Mouse (Mus musculus) heart, postnatal 0 days (tissue): ENCODE measurements around the gene Ankar. TPM values are rescaled to one million over a fixed set of nuclear protein-coding genes. Genes with fewer than 3 reads are reported as not detected.

ENCODE experiments used
- ATAC-seq: fragments of 200-750 bp; cut with Nextera tagmentation; 2 replicates; pipeline ENCODE4 v1.8.0; 2017; ENCODE audit warnings: low read depth, moderate number of reproducible peaks, moderate library complexity; ENCODE audit not compliant: insufficient read depth
- DNase-seq: peaks from one replicate; pipeline ENCODE4 v3.0.0-alpha.2; 2016; ENCODE audit warnings: low spot score
- H3K27ac ChIP-seq: fragments of 300-500 bp; sonication (generic); 2 replicates; pipeline ENCODE4 v1.5.1; 2014; ENCODE audit warnings: low read depth, mild to moderate bottlenecking
- H3K27me3 ChIP-seq: fragments of 300-500 bp; sonication (generic); 2 replicates; pipeline ENCODE4 v1.6.1; 2014; ENCODE audit warnings: low read length, mixed read lengths; ENCODE audit not compliant: control insufficient read depth, insufficient read depth
- H3K36me3 ChIP-seq: fragments of 300-500 bp; sonication (generic); replicated peaks from 2 replicates; pipeline ENCODE4 v1.6.1; 2014; ENCODE audit warnings: low read length, mixed read lengths; ENCODE audit not compliant: control insufficient read depth, insufficient read depth
- H3K4me1 ChIP-seq: fragments of 300-500 bp; sonication (generic); 2 replicates; pipeline ENCODE4 v1.6.1; 2014; ENCODE audit warnings: antibody characterized with exemption; ENCODE audit not compliant: control insufficient read depth, insufficient read depth
- H3K4me2 ChIP-seq: fragments of 300-500 bp; sonication (generic); 2 replicates; pipeline ENCODE4 v1.6.1; 2014; ENCODE audit warnings: low read depth, mild to moderate bottlenecking, low read length, moderate library complexity
- H3K4me3 ChIP-seq: fragments of 300-500 bp; sonication (generic); 2 replicates; pipeline ENCODE4 v1.5.1; 2014; ENCODE audit warnings: low read depth, low read length
- H3K9ac ChIP-seq: fragments of 300-500 bp; sonication (generic); replicated peaks from 2 replicates; pipeline ENCODE4 v1.6.1; 2014; ENCODE audit warnings: low read depth, low read length, mixed read lengths
- H3K9me3 ChIP-seq: fragments of 300-500 bp; sonication (generic); replicated peaks from 2 replicates; pipeline ENCODE4 v1.6.1; 2016; ENCODE audit warnings: low read length; ENCODE audit not compliant: control insufficient read depth
- CTCF ChIP-seq: IDR thresholded peaks from 2 replicates; pipeline ENCODE4 v1.5.1; 2016; ENCODE audit warnings: antibody characterized with exemption, control low read depth, low read depth
- EP300 ChIP-seq: IDR thresholded peaks from 2 replicates; pipeline ENCODE4 v1.6.1; 2016; ENCODE audit warnings: antibody characterized with exemption, low read depth
- WGBS: fragments of 180-500 bp; shearing (Covaris S2); extraction: QIAGEN DNeasy Blood & Tissue Kit; methylation state at CpG from one replicate; pipeline ENCODE4 v1.1.7; 2014; 5-methylcytosine and 5-hydroxymethylcytosine counted together
- polyA plus RNA-seq: library from polyadenylated mRNA; unstranded; fragments of >200 nt; fragmentation: Nextera tagmentation; extraction: Ambion mirVana; gene quantifications from 2 replicates; pipeline ENCODE4 v1.2.1, GENCODE M21; 2015
- total RNA-seq: library from RNA; depleted of rRNA; stranded (reverse); fragments of >200 nt; gene quantifications from 2 replicates; pipeline ENCODE4 v1.2.3, GENCODE M21; 2014; ENCODE audit warnings: low replicate concordance

Gene Ankar
- total and polyA plus RNA-seq, 2 experiments from 2014 or later: not detected

DNA sequence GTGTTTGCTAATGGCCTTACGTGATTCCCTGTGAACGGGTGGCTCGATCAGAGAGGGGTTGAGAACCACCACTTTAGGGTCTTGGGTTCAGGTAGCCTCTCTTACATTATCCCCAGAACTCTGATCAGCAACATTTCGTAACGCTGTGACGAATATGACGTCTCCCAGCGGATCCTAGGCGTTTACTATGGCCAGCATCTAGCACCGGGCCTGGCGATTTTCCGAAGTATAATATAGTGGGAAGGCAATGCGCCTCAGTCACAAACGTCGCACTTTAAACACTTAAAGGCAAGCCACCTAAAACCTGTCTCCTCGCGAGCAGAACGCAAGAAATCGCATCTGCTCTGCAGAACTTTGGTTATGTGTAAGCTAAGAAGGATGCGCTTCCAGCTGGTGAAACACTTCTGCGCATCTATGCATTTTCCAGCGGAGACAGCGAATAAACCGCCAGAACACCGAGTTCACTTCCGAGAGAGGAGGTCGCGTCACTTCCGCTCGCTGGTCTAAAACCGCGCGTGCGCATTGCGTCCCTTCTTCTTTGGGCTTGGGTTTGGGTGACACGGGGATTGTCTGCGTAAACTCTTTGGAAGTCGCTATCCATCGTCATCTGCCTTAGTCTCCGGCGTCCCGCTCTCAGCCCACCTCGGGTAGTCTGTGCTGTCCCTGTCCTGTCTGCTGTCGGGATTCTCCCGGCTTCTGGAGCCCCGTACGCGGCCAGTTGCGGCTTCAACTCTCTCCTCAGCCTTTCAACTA, 59.5 kb downstream of the Ankar start:
- TF ChIP-seq CTCF (no peak), EP300 (no peak)
- H3K4me1 ChIP-seq: no peaks in the 10 kb centered on the region
- H3K9me3 ChIP-seq: no peaks in the 10 kb centered on the region
- H3K27ac ChIP-seq: no peak overlapping the region
- H3K4me2 ChIP-seq: peak overlapping the region; percentile 52
- 37% methylated on average over 49 of the region's 49 CpGs for WGBS
- H3K36me3 ChIP-seq: no peaks in the 10 kb centered on the region
- ATAC-seq: peak; percentile 53; the same call in 1 of the 2 replicates
- no peaks in the 10 kb centered on the region for H3K27me3 ChIP-seq
- H3K4me3 ChIP-seq: peak overlapping the region; percentile 26; the same call in 1 of the 2 replicates
- no peak overlapping the region for H3K9ac ChIP-seq
- peak; percentile 20 for DNase-seq

- no peak for ATAC-seq
- no peaks in the 10 kb centered on the region for H3K9me3 ChIP-seq
- 60% methylated on average over 5 of the region's 5 CpGs for WGBS
Measured at GRCm38 (mm10) chr1:72635221-72635620, 65.2 kb downstream of the Ankar start.

GRCm38 (mm10) chr1:72612172-72612571, 88.2 kb downstream of the Ankar start:
- ATAC-seq (no peak), DNase-seq (no peak)
- Histone ChIP-seq H3K9me3 (no peaks in the 10 kb centered on the region), H3K4me2 (no peak overlapping the region), H3K4me3 (no peak overlapping the region), H3K4me1 (no peaks in the 10 kb centered on the region), H3K36me3 (peaks cover 96% of the 10 kb centered on the region), H3K27ac (no peak overlapping the region), H3K9ac (no peak overlapping the region), H3K27me3 (no peaks in the 10 kb centered on the region)
- 91% methylated on average over 6 of the region's 6 CpGs for WGBS
- TF ChIP-seq EP300 (no peak), CTCF (no peak)

More at GRCm38 (mm10) chr1:72635221-72635620, 65.2 kb downstream of the Ankar start:
- Histone ChIP-seq H3K27me3 (no peaks in the 10 kb centered on the region), H3K36me3 (peaks cover 26% of the 10 kb centered on the region), H3K27ac (no peak overlapping the region), H3K4me1 (no peaks in the 10 kb centered on the region), H3K4me2 (no peak overlapping the region), H3K9ac (no peak overlapping the region), H3K4me3 (no peak overlapping the region)
- TF ChIP-seq CTCF (no peak), EP300 (no peak)
- DNase-seq: no peak

DNA sequence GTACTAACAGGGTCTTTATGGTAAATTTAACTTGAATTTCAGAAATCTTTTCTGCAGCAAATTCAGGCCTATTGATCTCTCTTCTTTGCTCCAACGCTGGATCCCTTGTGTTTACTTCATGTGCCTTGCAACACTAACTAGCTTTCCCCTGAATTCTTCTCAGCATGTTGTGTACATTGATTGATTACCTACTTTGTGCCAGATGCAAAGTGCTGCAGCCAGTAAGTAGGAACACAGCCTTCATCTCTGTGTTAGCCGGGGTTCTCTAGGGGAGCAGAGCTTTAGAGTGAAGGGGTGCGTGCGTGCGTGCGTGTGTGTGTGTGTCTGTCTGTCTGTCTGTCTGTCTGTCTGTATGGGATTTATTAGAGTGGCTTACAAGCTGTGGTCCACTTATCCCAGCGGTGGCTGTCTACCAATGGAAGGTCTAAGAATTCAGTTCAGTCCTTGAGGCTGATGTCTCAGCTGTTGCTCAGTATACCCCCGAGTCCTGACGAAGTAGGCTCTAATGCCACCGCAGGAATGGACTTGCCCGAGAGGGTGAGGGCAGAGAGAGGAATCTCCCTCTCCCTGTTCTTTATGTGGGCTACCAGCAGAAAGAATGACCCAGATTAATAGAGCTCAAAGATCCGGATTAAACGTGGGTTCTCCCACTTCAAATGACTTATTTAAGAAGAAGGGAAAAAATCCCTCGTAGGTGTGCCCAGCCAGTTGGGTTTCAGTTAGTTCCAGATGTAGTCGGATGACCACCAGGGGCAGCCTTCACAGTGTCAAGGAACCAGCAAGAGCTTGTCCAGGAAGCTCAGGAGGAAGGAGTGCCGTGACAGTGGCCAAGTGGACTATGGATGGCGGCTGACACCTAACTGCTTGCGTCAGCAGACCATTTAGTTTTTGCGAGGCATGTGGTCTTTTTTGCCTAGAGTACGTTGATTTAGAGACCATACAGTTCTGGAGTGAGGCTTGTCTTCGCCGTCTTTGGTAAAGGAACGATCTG, 90.2 kb downstream of the Ankar start:
- ATAC-seq (no peak), DNase-seq (no peak)
- Histone ChIP-seq H3K9ac (no peak overlapping the region), H3K27me3 (no peaks in the 10 kb centered on the region), H3K27ac (no peak overlapping the region), H3K4me2 (no peak overlapping the region), H3K9me3 (no peaks in the 10 kb centered on the region), H3K4me1 (no peaks in the 10 kb centered on the region), H3K4me3 (no peak overlapping the region), H3K36me3 (peaks cover 90% of the 10 kb centered on the region)
- TF ChIP-seq EP300 (no peak), CTCF (peak; percentile 31; the same call in 1 of the 2 replicates)
- WGBS: 86% methylated on average over 23 of the region's 23 CpGs

GRCm38 (mm10) chr1:72609129-72609528, 91.2 kb downstream of the Ankar start:
- H3K27me3 ChIP-seq: no peaks in the 10 kb centered on the region
- H3K4me3 ChIP-seq: no peak overlapping the region
- 84% methylated on average over 10 of the region's 10 CpGs for WGBS
- H3K9ac ChIP-seq: no peak overlapping the region
- no peak overlapping the region for H3K27ac ChIP-seq
- no peak for ATAC-seq
- H3K36me3 ChIP-seq: peaks cover 83% of the 10 kb centered on the region
- no peaks in the 10 kb centered on the region for H3K9me3 ChIP-seq
- DNase-seq: no peak
- no peak for TF ChIP-seq EP300
- no peak for TF ChIP-seq CTCF
- no peak overlapping the region for H3K4me2 ChIP-seq
- H3K4me1 ChIP-seq: no peaks in the 10 kb centered on the region
